Mouse (Mus musculus) gastrocnemius, postnatal 14 days (tissue): Measurements from ENCODE around the gene Wdr4. TPM values are rescaled to one million over a fixed set of nuclear protein-coding genes. Genes with fewer than 3 reads are reported as not detected.

Experiments used
- DNase-seq: peaks from one replicate; pipeline ENCODE4 v3.0.0; 2021; ENCODE audit warnings: mixed read lengths
- intact Hi-C: fragments of 180-260 bp; cut with DNase I; formaldehyde crosslinking; loops from one replicate; pipeline ENCODE4 v1.15.1; 2025; ENCODE audit warnings: low total_unique reads
- total RNA-seq, 2 experiments: library from RNA; stranded (reverse); gene quantifications; 2 replicates each; pipeline ENCODE4 v1.2.3; 2021

Gene Wdr4
- total RNA-seq, 2 experiments from 2014 or later: 6.7 to 7.9 TPM

DNA sequence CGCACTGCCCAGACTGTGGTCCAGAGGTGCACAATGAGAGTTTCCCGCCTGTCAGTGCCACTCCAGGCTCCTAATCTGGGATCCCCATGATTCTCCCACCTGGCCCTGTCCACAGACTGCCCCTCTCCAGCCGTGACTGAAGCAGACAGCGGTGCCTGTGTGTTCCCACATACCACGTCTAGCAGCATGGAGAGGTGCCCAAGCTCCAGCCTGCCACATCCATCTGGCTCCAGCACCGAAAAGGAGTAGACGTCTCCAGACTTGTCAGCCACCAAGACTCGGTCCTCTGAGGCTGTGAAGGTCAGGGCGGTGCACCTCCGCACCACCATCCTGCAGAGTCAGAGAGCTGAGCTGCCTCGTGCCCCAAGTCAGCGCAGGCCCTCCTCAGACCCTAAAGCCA is 16.4 kb downstream of the Wdr4 start:
- intact Hi-C loops: no loop called here
- no peak for DNase-seq

DNA sequence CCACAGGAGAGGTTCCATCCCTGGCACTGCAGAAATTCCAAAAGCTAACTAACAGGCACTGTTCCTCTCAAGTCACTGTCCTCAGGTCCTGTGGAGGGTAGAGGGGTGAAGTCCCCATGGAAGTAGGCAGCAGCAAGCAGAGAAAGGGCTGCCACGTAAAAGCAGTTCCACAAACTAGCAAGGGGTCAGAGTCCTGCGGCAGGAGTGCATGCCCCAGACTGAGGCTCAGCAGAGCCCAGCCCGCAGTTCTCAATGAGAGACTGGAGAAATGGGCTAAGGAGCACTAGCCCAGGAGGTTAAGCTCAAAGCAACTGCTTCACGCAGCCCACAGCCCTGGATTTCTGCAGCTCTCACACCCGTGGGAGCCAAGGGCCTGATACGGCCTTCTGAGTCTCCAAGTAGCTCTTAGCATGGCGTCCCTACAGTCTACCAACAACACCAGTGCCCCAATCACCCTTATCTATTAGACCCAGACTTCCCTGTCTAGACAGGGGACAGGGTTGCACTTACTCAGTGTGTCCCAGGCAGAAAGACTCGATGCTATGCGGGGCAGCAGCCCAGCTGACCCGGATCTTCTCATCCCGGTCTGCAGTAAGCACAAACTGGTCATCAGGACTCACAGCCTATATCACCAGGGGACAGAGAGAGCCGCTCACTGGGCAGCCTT is 17.4 kb downstream of the Wdr4 start:
- no peak for DNase-seq
- intact Hi-C loops: no loop called here

DNA sequence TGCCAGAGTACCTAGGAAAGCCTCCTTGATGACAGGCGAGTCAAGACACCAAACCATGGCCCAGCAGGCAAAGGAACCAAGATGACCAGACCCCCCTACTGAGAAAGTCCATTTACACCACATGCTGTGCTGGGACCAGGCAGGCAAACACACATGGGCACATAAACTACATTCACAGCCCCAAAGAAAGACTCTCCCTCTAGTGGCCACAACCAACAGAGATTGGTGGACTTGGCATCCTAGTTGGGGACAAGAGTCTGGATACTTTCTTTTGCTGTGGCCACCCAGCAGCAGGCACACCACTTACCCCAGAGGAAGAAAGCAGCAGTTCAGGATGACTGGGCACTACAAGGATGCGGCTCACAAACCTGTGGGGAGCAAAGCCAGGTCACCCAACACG is 18.9 kb downstream of the Wdr4 start:
- intact Hi-C loops: no loop called here
- DNase-seq: no peak

DNA sequence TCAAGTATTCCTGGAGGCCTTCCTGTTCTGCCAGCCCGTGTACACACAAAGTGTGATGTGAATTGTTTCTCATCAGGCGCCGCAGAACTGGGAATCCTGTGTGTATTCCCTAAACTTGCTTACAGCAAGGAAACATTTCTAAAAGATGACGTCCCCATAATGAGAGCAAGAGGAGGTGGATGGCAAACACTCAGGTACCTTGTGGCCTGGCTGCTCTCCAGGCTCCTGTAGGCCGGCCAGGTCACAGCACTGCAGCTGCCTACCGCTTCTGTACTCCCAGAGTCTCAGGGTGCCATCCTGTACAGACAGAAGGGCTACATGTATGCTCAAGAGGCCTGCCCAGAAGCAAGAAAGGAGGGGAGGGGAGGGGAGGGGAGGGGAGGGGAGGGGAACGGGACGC is 19.4 kb downstream of the Wdr4 start:
- intact Hi-C loops: no loop called here
- no peak for DNase-seq

DNA sequence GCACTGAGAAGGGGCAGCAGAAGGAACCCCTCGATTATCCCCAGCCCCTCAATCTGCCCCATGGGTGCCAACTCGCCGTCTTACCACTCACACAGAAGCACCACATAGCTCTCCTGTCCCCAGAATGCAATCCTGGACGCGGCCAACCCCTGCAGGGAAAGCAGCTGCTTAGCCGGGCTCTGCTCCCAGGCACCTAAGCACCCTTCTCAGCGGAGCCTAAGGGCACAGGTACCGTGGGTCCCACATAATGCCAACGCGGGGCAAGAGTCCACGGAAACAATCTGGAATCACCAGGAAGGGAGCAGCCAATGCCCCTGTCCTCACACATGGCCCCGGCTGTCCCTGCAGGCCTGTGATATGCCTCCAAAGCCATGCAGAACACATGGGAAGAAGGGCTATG is 20.1 kb downstream of the Wdr4 start:
- no peak for DNase-seq

DNA sequence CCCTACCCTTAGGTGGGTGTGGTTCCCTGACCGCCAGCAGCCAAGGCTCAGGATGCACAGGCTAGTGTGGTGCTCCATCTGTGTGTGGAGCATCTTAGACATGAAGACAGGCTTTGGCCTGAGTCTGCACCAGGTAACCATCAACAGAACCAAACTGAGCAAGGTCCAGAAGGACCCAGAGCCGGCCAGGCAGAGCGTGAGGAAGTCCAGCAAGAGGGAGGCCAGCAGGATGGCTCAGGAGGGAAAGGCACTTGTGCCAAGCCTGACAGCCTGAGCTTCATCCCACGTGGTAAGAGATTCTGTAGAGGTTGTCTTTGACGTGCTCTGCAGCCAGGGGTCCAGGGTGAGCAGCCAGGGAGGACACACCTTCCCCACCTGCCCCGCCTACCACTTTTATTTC is 22.1 kb downstream of the Wdr4 start:
- no peak for DNase-seq
- intact Hi-C loops: loop anchor here (10.0 kb wide), 1 partner anchor 233 kb away; no protein-coding TSS in a partner anchor

More for the DNA sequence above, 20.1 kb downstream of the Wdr4 start:
- intact Hi-C loops: loop anchor here (10.0 kb wide), 1 partner anchor 235 kb away; no protein-coding TSS in a partner anchor

DNA sequence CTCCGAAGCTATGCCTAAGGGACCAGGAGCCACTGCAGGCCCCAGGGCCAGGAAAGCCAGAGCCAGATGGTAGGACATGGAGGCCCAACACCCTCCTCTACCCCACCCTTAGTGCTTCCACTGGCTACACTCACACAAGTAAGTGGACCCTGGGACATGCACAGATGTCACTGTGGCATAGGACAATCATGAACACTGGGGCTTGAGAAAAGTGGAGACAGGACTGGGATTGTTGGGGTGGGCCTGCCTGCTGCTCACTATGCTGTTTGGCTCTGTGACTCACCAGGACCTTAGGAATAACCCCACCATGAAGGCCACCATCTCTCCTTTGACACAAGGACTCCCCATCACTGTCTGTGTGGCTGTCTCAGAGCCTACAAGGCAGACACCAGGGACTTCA is 24.8 kb downstream of the Wdr4 start:
- no peak for DNase-seq
- intact Hi-C loops: loop anchor here (5.0 to 10.0 kb wide), 2 partner anchors 168 to 230 kb away; no protein-coding TSS in a partner anchor

DNA sequence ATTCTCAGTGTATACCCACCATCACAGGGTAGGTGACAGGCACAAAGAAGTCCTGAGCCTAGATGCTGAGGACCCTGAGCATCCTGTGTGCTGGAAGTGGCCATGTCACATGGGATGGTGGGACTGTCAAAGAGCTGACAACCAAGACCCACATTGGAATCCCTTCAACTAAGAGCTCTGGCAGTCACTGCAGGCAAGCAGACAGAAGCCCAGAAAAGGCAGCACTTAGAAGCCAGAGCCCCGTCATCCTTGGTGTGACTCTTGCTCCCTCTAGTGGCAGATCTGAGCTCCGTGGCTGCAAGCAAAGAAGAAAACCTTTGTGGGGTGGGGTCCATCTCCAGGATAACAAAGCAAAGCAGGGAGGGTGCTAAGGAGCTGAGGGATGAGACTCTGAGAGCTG is 27.4 kb downstream of the Wdr4 start:
- intact Hi-C loops: loop anchor here (2.0 to 10.0 kb wide), 3 partner anchors 116 to 228 kb away; no protein-coding TSS in a partner anchor
- peak; percentile 77 for DNase-seq

DNA sequence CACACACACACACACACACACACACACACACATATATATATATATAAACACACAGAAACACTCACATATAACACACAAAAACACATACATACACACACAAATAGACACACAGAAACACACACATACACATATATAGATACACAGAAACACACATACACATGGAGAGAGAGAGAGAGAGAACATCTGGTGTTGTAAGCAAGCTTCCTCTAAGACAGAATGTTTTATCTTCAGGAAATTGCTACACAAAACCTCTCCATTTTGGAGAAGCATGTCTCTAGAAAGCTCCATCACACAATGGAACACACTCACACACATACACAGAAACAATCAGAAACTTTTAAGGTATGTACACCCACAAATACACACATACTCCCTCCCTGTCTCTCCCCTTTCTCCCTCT is 28.4 kb downstream of the Wdr4 start:
- intact Hi-C loops: loop anchor here (2.0 to 10.0 kb wide), 3 partner anchors 31 to 227 kb away; no protein-coding TSS in a partner anchor
- no peak for DNase-seq

DNA sequence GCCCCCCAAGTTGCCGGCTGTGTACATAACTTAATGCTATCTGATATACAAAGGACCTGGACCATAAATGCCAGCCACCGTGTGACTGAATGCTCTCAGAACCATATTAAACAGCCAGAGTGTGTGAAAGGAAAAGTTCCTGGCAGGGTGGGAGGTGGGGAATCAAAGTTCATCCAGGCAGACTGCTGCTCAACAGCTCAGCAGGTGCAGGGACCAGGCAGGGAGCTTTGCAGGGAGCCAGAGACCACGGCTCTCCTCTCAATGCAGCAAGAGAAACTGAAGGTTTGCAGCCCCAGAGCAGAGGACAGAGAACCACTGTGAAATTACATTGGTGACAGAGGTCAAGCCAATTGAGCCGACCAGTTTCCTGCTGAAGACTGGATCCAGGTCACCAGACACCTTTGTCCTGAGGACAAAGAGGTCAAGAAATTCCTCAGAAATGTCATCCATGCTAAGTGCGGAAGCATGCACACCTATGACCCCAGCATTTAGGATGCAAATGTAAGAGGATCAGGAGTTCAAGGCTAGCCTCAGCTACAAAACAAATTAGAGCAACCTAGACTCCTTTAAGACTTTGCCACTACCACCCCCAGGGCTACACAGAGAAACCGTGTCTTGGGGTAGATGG is 32.2 kb downstream of the Wdr4 start:
- intact Hi-C loops: no loop called here
- no peak for DNase-seq

DNA sequence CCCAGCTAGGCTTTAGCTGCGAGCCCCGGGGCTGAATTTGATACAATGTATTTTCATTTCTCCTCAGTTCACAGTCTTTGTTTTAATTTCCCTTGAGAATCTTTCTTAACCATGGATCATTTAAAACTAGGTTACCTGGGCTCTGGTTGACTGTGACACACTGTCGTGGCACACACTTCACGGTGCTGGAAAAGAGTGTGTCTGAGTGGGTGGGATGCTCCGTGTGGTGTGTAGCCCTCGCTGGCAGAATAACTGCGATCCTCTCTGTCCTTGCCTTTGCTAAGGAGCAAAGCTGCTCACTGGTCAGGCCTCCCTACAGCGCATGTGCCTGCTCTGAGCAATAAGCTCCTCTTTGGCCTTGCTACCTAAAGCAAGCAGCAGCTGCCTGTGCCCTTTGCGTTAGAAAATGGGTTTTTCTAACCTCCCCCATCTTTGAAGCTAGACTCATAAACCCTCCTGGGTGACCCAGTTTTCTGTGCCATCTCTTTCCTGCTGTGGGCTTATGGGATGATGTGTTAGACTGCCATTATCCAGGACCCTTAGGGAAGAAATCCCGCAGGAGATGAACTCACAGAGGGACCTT is 33.1 kb downstream of the Wdr4 start:
- intact Hi-C loops: no loop called here
- DNase-seq: no peak

DNA sequence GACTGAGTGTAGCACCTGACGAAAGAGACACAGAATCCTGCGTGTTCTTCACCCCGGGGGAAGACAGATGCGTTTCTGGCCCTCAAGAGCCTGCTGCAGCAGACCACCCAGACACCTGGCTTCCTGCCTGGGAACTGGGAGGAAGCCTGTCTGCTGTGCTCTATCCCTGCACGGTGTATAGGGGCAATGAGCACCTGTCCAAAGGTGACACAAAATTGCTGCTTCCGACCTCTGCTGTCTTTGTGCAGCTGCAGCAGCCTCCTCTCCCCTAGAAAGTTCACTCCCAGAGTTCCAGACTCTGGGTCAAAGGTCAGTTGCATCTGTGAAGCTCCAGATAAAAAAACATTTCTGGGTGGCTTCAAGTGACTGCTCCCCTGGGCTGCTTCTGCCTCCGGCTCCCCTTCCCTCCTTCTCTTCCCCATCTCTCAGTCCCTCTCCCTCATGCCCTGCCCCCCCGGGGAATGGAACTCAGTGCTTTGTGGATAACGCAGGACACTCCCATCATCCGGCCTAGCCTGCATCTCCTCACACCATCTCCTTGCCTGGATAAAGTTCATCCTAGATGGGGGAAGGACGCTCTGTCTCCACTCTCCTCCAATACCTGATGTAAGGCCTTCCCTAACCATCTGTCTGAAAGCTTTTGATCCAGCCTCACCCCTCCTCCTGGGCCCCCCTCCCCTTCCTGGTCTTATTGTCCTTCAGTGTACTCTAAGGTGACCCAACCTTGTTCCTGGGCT is 40.5 kb downstream of the Wdr4 start:
- no peak for DNase-seq
- intact Hi-C loops: no loop called here

DNA sequence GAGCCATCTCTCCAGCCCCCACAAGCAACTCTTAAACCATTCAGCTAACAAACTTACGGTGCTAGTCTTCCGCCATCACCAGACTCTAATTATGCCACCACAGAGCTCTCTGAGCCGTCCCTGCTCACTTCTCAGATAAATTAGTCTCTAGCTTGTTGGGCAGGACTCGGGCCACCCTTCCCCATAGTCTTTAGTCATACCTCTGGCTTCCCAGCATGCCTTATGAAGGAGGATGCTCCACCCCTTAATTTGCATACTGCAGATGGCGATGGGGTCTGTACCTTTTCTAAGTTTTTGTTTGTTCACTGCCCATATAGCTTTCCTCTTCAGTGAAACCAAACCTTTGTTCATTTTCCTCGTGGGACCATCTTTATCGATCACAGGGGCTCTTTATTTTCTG is 41.2 kb downstream of the Wdr4 start:
- no peak for DNase-seq
- intact Hi-C loops: no loop called here

DNA sequence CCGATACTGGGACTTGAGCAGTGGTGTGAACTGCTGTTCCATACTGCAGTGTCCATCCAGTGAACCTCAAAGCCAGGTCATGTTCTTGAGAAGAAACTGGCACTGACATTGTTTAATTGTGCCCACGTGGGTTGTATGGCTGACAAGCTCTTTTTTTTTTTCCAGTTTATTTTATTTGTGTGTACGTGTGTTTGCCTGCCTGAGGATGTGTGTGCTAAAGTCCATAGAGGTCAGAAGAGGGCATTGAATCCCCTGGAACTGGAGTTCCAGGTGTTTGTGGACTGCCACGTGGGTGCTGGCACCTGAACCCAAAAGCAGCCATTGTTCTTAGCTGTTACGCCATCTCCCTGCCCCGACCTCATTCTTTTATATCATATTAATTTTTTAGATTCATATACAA is 45.4 kb downstream of the Wdr4 start:
- intact Hi-C loops: no loop called here

DNA sequence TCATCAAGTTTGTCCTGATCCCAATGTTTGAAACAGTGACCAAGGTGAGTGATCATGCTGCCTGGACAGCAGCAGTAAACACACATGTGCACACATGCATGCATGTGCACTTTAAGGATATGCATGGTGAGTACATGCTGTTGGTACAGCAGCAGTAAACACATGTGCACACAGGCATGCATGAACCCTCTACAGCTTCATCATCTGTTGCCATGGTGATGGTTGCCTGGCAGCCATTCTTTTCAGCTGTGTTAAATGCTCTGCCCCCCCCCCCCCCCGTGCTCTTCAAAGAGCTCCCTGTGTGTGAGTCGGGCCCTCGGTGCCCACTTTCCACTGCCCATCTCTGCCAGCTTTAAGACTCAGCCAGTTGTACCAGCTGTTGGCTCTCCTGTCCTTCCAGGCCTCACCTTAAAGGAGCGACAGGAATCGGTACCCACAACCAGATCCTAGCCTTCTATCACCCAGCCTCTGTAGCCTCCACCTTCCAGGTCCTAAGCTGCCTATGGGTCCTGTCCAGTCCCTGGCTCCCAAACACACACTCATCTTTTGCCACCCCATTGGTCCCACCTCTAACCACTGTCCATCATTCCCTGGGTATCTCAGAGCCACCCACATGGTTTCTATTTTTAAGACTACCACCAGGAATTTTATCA is 48.9 kb downstream of the Wdr4 start:
- intact Hi-C loops: no loop called here
- DNase-seq: no peak

More for the DNA sequence above, 45.4 kb downstream of the Wdr4 start:
- DNase-seq: no peak

DNA sequence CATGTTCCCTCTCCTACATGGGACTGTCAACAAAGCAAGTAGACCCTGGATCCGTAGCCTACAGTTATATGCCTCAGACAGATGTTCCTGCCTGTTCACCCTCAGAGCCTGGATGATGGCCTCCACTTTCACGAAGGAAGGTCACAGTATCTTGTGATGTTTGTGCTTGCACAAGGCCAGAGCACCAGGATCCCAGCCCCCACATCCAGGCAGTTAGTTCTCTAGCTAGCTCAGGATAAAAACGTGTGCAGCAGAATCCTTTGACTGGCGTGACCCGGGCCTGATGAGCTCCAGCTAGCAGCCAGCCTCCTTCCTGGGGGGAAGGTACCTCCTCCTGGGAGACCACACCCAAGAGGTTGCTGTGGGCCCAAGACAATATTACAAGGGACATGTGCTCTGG is 51.3 kb downstream of the Wdr4 start:
- intact Hi-C loops: no loop called here
- no peak for DNase-seq

DNA sequence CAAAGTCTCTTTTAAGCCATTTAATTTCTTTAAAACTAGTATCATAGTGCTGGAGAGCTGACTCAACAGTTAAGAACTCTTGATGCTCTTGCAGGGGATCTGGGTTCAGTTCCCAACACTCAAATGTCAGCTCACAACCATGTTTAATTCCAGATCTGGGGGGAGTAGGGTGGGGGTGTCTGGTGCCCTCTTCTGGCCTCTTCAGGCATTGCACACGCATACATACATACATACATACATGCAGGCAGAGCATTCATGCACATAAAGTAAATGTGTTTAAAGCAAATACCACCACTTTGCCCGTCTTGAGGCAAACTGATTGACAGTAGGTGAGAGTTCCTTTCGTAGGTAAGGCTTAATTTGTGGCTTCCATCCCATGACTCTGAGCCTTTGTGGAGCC is 52.9 kb downstream of the Wdr4 start:
- intact Hi-C loops: no loop called here
- no peak for DNase-seq

DNA sequence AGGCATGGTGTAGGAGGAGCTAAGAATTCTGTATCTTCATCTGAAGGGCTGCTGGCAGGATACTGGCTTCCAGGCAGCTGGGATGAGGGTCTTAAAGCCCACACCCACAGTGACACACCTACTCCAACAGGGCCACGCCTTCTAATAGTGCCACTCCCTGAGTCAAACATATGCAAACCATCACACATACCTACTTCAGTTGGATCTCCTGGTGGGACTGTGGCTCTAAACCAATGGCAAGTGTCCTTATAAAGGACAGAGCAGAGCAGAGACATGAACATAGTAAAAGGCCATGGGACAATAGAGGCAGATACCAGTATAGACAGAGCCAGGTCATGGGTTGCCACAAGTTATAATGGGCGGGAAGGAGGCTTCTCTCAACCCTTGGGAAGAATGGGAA is 57.3 kb downstream of the Wdr4 start:
- DNase-seq: no peak
- intact Hi-C loops: no loop called here

DNA sequence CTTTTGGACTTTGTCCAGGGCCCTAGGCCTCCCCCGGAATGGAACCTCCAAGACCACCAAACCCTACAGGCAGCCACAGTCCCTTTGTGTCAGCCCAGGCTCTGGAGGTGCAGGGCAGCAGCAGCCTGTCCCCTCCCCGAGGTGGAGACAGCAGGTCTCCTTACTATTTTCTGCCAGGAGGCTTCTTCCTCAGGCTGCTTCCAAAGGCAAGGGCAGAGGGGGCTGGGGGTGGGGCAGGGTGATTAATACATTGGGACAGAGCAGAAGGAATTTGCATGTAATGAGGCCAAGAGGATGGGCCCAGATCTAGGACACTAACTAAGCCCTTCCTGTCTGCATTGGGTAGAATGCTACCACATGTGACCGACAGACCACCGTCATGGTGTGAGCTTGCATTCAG is 59.4 kb downstream of the Wdr4 start:
- intact Hi-C loops: loop anchor here (2.0 kb wide), 1 partner anchor 30 kb away; no protein-coding TSS in a partner anchor
- DNase-seq: no peak
